Mouse (Mus musculus) layer of hippocampus, adult 9-10 months (tissue): Measurements from ENCODE around the gene Pitpnc1.

Experiments
- DNase-seq: peaks from one replicate; pipeline ENCODE4 v3.0.0; 2022; ENCODE audit warnings: low spot score

Gene Pitpnc1

DNA sequence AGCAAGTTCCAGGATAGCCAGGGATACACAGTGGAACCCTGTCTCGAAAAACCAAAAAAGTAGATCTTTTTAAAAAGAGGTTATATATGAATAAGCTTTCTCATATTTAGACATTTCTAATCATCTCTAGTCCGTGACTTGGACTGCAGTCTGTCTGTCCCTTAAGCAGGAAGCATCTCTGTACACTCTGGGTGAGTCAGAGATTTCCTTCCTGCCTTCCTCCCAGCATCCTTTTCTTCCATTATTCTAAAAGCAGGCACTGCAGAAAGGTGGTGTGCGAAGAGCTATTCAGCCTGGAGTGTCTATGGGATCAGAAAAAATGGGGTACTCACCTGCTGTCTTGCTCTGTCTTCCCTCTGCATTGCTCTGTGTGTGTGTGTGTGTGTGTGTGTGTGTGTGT lies 100.0 kb downstream of the Pitpnc1 start:
- no peak for DNase-seq

DNA sequence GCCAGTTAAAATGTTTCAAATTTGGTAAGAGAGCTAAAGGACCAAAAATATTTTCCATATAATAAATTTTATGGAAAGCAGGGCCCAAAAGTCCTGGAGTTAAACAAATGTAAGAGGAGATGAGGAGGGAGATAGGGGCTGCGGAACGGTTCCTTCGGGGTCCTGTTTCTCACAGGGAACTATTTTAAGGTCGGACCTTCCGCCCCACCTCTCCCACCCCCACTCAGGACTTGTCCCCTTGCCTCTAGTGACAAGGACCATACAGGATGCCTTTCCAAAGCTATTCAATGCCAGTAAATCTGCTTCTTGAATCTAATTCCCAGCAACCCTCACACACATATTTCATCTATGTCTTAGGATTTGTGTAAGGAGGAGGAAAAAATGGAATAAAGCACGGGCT lies 100.8 kb downstream of the Pitpnc1 start:
- DNase-seq: no peak

DNA sequence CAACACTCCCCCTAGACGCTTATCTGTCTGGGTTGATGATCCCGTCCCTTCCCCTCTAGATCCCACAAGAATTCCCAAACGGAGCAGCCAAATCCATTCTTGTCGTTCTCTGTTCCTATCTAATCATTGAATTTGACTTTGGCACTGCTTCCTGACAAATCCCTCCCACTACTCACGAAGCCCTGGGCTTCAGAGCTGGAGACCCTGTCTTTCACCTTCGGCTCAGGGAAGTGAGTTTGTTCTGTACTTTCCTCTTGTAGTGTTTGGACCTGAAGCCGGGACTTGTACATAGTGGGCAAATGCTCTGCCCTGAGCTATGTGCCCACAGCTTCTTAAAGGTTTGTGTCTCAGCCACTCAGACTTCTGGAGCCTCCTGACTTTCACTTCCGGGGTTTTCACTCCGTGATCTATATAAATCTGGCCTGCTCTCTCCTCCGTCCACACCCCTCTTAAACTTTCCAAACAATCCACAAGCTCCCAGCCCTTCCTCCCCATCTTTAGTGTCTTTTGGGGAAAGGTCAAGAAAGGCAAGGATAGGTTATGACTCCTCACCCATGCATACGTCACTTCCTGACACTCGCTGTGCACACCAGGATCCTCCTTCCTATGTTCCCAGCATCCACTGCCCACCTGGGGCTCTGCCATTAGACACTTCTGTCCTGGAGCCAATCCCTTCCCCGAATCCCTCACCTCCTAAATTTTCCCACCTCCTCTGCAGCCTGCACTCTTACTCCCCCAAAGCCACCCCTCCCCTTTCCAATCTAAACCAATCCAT lies 104.4 kb downstream of the Pitpnc1 start:
- DNase-seq: no peak

DNA sequence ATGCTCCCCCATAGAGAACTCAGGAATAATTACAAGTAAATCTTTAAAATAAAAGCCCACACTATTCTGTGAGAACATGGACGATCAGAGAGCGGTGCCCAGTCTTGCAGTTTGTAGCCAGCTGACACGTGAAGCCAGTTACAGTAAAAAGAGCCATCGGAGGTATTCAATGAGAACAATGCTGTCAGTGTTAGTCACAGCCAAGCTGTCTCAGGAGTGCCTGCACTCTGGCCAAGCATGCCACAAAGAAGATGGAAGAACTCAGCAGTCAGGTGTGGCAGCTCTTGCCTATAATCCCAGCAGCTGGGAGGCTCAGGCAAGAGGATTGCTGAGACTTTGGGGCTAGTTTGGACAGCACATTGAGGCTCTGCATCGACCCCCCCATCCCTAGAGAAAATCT lies 111.8 kb downstream of the Pitpnc1 start:
- DNase-seq: no peak

DNA sequence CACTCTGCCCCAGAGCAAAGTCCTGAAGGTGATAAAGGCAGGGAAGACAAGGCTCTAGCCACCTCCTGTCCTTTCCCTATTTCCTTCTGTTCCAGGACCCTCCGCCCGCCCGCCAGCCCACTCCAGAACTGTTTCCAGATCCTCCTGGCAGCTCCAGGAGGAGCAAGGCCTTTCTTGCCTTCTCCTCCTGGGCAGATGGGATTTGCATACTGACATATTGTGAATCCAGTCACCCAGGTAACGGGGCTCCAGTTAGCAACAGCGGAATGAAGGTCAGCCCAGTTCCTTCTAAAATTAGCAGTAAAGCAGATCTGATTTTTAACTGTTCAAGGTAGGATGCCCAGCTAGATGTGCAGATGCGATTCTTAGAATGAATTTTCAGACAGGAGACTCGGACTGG lies 114.3 kb downstream of the Pitpnc1 start:
- DNase-seq: no peak

DNA sequence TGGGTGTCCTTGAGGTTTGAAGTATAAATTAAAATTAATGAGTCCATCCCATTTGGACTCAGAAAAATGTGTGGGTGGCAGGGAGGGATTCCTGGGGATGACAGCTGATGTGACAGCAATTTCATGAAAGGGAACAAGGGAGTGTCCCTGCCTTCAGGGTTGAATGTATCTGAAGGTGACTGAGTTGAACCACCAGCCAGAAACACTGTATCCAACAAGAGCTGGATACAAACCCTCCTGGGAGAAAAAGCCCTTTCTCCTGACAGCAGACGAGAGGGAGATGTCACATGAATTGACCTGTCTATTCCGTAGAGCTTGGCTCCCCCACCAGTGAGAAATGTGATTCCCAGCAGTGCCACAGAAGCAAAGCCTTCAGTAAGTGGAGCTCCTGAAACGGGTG lies 115.0 kb downstream of the Pitpnc1 start:
- DNase-seq: no peak

DNA sequence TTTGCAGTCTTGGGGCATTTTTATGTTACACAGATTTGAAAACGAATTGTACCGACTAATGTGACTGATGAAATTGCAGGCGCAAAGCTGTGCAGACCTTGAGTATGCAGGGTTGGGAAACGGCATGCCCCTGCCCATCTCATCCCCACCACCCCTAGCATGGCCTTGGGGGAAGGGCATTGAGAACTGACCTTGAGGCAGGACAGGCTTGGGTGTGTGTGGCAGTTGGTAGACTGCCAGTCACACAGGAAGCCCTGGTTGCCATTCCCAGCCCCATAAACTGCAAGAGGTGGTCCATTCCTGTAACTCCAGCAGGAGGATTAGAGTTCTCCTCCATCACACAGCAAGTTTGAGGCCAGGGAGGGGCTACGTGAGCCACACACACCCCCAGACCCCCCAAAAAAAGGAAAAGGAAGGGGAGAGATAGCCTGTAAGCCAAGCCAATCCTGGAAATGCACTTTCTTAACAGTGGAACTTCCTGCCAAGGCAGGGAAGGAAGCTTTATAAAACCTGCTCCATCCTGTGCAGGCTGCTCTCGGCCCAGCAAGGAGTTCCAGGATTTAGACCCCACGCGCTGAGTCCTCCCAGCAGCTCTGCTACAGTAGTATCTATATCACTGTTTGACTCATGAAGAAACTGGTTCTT lies 115.9 kb downstream of the Pitpnc1 start:
- no peak for DNase-seq

DNA sequence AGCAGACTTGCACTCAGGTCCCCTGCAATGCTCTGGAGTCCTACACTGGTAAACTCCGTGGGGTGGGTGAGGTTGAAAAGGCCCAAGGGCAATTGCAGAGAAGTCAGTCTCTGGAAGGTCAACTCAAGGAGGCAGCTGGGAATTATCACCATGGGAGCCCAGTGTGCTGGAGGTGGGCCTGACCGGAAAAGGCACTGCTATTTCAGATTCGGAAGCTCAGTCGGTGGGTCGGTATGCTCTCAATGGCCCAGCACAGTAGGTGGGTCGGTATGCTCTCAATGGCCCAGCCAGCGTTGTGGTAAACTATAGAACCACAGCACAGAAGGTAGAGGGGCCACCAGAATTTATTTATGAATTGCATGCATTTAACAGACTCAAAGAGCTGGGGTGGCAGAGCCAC lies 117.9 kb downstream of the Pitpnc1 start:
- DNase-seq: no peak

DNA sequence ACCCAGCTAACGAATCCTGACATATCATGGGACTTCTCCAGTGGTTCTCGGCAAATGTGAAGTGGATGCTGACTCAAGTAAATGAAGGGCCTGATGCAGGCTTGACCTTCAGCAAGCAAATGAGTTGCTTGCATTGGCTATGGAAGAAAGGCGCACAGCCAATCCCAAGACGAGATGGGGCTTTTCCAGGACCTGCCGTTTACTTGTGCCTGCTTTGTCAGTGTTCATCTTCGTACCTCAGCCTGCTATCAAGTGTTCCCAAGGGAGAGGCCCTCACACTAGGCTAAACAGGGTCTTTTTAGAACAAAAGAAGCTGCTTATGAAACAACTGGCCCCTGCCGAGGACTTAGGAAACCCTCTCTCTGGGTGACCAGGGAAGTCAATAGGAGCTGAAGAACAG lies 120.7 kb downstream of the Pitpnc1 start:
- no peak for DNase-seq

DNA sequence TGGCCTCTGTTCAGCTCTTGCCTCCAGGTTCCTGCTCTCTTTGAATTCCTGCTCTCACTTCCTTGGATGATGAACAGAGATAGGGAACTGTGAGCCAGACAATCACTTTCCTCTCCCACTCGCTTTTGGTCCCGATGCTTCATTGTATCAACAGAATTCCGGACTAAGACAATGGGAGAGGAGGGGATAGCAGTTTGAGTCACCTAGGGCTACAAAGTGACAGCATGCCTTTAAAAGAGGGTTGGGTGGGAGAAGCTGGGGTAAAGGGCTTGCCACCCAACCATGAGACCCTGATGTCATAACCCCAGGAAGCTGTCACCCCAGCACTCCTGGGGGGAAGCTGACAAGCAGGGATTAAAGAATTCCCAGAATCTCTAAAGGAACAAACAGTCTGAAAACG lies 127.5 kb downstream of the Pitpnc1 start:
- no peak for DNase-seq

DNA sequence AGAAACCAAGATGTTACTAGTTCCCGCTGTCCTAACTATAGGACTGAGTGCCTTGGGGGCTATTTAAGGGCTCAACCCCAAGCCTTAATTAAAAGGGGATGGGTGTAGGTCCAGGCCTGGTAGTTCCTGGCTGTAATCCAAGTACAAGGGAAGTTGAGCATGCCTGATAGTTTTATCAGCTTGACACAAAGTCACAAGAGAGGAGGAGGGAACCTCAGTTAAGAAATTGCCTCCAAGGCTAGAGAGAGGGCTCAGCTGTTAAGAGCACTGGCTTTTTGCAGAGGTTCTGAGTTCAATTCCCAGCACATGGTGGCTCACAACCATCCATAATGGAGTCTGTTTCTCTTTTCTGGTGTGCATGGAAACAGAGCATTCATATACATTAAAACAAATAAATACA lies 128.1 kb downstream of the Pitpnc1 start:
- DNase-seq: no peak

DNA sequence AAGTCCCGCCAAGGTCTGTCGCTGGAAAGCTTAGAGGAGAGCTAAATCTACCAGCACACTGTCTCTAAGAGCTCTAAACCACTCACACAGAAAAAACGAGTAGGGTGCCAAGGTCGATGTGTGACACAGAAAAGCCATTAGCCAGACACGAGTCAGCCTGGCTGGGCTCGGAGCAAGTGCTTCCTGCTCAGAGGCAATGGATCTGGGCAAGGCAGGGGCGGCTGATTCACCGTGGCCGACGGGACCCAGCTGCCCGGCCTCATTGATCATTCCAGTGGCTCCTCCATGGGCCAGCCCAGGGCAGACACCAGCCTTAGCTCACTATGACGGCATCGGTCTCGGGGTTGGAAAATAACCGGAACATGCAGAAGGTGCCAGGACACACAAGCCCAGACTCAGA lies 129.2 kb downstream of the Pitpnc1 start:
- DNase-seq: no peak

DNA sequence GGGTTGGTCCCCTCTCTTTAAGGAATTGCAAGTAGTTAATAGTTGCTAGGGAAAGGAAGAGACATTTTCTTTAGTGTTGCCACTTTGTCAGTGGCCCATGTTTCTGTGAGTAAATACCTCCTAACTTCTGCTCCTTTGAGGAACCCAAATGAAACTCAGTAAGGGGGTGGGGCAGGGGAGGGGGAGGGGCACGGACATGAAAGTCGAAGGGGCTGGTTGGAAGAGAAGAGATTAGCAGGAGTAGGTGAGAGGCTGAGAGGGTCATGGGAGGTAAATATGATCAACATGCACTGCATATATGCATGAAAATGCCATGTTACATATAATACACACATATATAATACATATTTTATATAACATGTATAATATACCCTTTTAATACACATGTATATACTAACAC lies 129.7 kb downstream of the Pitpnc1 start:
- DNase-seq: no peak

DNA sequence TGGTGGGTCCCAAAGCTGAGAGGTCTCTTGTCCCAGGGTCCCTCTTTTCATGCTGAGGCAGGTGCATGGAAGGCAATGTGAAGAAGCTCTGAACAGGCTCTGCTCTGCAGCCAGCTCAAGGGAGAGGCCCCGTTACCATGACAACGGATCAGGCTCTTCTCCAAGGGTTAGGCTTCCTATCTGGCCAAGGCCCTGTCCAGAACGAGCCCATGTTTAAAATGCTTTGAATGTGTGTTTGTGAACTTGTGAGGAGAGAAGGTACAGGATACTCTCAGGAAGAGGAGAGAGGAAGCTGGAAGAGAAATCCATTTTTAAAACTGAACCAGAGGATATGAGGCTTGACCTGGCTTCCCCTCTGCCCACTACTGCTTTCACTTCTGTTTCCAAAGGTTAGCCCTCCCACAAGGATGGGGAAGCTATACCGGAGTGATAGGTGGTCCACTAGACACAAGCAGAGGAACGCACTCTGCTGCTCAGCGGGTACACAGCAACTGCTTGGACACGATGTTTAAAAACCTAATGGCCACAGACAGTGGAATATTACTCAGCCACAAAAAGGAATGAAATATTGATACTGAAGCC lies 131.2 kb downstream of the Pitpnc1 start:
- no peak for DNase-seq

DNA sequence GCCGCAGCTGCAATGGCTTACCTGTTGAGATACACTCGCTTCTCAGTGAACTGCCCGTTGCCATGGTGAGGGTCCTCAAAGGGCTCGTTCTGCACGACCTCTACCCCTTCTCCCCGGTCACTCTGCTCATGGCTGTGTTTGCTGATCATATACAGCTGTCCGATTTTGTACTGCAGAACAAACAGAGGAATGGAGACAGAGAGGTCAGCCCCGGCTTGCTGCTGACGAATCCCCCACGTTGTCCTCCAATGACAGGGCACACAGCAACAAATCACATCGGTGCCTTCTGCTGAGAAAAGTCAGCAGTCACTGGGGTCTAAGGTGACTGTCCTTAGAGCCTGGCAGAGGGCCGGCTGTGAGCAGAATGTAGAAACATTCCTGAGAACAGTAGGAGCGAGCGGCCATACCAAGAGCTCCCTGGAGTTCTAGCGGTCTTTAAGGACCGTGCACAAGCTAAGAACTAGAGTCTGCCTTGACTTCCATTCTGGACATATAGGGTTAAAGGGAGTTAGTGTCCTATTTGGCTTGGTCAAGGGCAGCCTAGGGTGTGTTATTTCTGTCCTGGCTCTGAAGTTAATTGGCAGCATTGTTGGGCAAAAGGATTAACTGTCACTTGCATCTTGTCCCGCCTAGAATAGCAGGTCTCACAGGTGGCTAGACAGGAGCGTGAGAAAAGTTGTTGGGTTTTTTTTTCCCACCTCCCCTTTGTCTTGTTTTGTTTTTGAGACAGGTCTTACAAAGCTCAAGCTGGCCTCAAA lies 132.9 kb downstream of the Pitpnc1 start:
- no peak for DNase-seq

DNA sequence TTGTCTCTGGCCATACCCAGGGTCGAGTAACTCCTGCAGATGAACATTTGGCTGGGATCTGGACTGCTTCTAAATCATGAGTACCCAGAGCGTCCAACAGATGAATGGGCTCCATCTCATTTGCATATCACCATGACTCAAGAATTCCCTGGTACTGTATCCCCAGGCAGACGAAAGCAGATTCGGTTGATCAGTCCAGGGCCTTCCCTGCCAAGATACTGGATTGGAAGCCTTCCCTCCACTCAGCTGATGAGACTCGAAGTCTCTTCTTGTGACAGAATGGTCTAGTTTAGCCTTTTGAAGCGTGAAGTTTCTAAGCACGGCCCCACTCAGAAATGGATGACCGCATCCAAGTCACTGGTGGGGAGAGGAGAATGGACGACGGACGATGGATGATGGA lies 134.7 kb downstream of the Pitpnc1 start:
- DNase-seq: no peak

DNA sequence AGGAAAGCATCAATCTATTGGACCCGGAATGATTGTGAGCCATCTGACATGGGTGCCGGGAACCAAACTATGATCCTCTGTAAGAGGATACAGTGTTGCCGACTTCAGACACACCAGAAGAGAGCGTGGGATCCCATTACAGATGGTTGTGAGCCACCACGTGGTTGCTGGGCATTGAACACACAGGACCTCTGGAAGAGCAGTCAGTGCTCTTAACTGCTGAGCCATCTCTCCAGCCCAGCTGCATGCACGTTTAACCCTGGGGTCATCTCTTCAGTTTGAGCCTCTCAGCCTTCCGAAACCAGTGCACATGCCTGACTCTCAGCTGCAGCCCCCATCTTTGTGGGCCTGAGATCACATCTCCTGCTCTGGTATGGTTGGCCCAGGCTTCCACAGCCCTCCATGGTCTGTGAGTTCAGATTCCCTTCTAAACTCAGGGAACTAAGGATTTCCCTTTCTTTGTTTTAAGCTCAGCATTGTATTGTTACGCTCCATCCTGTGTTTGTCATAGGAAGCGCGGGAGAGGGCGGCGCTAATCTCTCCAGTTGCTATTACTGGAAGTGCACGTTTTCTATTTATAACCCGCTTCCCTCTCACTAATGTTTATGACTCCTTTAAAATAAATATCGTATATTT lies 135.5 kb downstream of the Pitpnc1 start:
- DNase-seq: no peak

DNA sequence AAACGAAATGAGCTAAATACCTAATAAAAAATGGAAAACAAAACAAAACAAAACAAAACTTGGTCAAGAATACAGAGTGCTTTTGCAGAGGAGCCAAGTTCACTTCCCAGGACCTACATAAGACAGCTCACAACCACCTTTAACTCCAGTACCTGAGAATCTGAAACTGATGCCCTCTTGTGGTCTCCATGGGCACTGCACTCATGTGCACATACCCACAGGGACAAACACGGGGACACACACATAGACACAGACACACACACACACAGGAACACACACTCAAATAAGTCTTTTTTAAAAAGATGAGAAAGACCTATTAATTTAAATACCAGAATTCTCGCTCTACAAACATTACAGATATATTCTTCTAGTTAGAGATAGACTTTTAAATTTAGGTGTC lies 137.6 kb downstream of the Pitpnc1 start:
- DNase-seq: no peak

DNA sequence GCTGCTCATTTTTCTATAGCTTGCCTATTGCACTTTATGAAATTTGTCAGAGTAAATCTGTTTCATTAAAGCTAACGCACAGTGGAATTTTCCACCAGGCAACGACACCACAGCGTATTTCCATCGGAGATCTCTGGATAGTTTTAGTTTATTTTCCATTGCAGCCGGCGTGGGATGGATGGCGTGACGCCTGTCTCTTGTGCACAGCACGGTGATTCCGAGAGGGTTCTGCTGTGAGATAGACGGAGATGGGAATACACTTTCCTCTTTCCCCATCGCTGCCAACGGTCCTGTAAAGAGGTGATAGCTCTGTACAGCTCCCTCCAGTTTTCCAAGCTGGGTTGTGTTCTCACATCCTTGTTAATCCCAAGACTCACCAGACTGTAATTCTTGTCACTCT lies 138.2 kb downstream of the Pitpnc1 start:
- DNase-seq: no peak

DNA sequence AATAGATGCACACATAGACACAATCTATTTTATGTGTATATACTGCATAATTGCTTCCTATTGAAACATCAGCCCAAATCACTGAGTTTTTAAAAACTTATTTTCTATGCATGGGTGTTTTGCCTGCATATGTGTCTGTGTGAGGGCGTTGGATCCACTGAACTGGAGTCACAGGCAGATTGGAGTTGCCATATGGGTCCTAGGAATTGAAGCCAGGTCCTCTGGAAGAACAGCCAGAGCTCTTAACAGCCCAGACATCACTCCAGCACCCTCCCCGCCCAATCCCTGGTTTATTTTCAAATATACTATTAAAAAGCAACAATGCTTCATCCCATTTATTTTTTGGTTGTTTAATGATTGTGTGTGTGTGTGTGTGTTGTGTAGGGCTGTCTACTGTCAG lies 139.1 kb downstream of the Pitpnc1 start:
- peak; percentile 40 for DNase-seq

DNA sequence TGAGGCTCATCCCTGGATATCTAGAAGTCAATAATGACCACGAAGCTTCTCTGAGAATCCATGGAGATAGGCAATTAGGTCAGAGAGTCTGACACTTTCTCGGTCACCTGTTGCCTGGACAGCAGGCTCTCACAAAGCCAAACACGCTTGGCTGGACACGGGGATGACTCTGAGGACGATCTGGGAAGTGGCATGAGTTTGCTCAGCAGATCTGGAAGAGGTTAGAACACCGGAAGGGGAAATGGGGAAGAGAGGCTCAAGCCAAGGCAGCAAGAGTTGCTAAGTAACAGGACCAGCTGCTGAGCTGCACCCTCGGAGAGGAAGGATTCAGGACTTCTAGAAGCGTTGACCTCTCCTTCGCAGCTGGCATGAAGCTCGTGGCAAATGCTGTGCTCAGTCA lies 143.2 kb downstream of the Pitpnc1 start:
- DNase-seq: no peak
